Mouse (Mus musculus): ENCODE results near the gene Aff4.
A peak's percentile ranks its signal among the peaks of the same experiment; 100 is the strongest.

Gene Aff4

DNA sequence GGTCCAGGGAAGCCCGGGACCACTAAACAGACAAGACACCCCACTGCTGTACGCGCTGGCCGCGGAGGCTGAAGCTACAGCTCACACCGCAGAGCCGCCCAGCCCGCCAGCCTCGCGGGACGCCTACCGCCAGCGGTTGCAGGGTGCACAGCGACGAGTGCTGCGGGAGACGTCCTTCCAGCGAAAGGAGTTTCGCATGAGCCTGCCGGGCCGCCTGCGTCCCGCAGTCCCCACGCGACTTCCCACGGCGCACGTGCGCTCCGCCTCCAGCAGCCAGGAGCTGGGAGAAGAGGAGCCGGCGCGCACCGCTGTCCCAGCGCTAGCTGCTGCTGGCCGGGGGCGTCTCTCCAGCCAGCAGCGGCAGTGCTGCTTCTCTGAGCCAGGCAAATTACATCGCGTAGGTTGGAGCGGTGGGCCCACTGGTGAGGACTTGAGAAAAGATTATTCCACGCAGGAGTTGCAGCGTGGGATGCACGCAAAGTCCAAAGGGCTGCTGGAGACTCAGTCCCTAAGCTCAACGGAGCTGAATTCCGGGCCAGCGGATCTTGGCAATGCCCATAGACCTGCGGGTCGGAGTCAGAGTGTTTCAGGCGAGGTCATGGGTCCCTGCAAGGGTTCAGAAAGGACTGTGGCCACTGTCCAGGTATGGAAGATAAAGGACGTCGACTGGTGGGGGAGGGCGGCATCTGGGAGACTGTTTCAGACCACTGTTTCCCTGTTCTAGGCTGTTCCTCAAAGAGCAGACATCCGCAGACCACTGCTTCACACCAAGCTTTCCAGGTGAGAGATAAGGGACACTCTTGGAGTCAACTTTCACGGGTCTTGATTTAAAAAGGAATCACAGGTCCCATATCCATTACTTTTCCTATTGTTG is 113.2 kb downstream of the Aff4 start:
- DNase-seq: peak; percentile 33

GRCm38 (mm10) chr11:53466231-53466971 is 115.8 kb downstream of the Aff4 start:
- peak; percentile 89 for DNase-seq

GRCm38 (mm10) chr11:53469294-53469967 is 118.8 kb downstream of the Aff4 start:
- DNase-seq: no peak

- peak; percentile 95 for DNase-seq
Measured at GRCm38 (mm10) chr11:53469968-53470695, 119.5 kb downstream of the Aff4 start, which contains the start of gene Gm9837. Gm9837 (minus strand) TSS chr11:53470479.
